Mouse (Mus musculus): ENCODE results near the gene Arhgef3. TPM values are rescaled to one million over a fixed set of nuclear protein-coding genes. Genes with fewer than 3 reads are reported as not detected.

The Arhgef3 gene
- total RNA-seq, 2 experiments from 2014 or later = 5.8 to 6.3 TPM

GRCm38 (mm10) chr14:27349828-27350729, 235.4 kb downstream of the Arhgef3 start:
- ATAC-seq (replicated peaks; ENCODE audit: low FRiP score, poor library complexity, severe bottlenecking) = no peak

- ATAC-seq (replicated peaks; ENCODE audit: low FRiP score, poor library complexity, severe bottlenecking) = no peak
Measured at GRCm38 (mm10) chr14:27351051-27351475, 236.4 kb downstream of the Arhgef3 start.

- no peak for ATAC-seq (replicated peaks; ENCODE audit: low FRiP score, poor library complexity, severe bottlenecking)
Measured at GRCm38 (mm10) chr14:27351476-27352079, 236.9 kb downstream of the Arhgef3 start.

GRCm38 (mm10) chr14:27352470-27352869, 237.8 kb downstream of the Arhgef3 start:
- ATAC-seq (replicated peaks; ENCODE audit: low FRiP score, poor library complexity, severe bottlenecking) = no peak

- ATAC-seq (replicated peaks; ENCODE audit: low FRiP score, poor library complexity, severe bottlenecking) = no peak
Measured at GRCm38 (mm10) chr14:27355151-27355550, 240.5 kb downstream of the Arhgef3 start.

GRCm38 (mm10) chr14:27355937-27356336, 241.2 kb downstream of the Arhgef3 start:
- no peak for ATAC-seq (replicated peaks; ENCODE audit: low FRiP score, poor library complexity, severe bottlenecking)

GRCm38 (mm10) chr14:27357139-27357538, 242.4 kb downstream of the Arhgef3 start:
- no peak for ATAC-seq (replicated peaks; ENCODE audit: low FRiP score, poor library complexity, severe bottlenecking)

GRCm38 (mm10) chr14:27358202-27358601, 243.5 kb downstream of the Arhgef3 start:
- no peak for ATAC-seq (replicated peaks; ENCODE audit: low FRiP score, poor library complexity, severe bottlenecking)

- no peak for ATAC-seq (replicated peaks; ENCODE audit: low FRiP score, poor library complexity, severe bottlenecking)
Measured at GRCm38 (mm10) chr14:27360849-27361248, 246.2 kb downstream of the Arhgef3 start.

GRCm38 (mm10) chr14:27361514-27361913, 246.8 kb downstream of the Arhgef3 start:
- ATAC-seq (replicated peaks; ENCODE audit: low FRiP score, poor library complexity, severe bottlenecking) = no peak

- ATAC-seq (replicated peaks; ENCODE audit: low FRiP score, poor library complexity, severe bottlenecking) = no peak
Measured at GRCm38 (mm10) chr14:27364668-27365257, 250.1 kb downstream of the Arhgef3 start.

- ATAC-seq (replicated peaks; ENCODE audit: low FRiP score, poor library complexity, severe bottlenecking) = no peak
Measured at GRCm38 (mm10) chr14:27367117-27367711, 252.5 kb downstream of the Arhgef3 start.

- no peak for ATAC-seq (replicated peaks; ENCODE audit: low FRiP score, poor library complexity, severe bottlenecking)
Measured at GRCm38 (mm10) chr14:27368619-27369018, 253.9 kb downstream of the Arhgef3 start.

- ATAC-seq (replicated peaks; ENCODE audit: low FRiP score, poor library complexity, severe bottlenecking) = no peak
Measured at GRCm38 (mm10) chr14:27369503-27369902, 254.8 kb downstream of the Arhgef3 start.

- no peak for ATAC-seq (replicated peaks; ENCODE audit: low FRiP score, poor library complexity, severe bottlenecking)
Measured at GRCm38 (mm10) chr14:27371669-27372076, 257.0 kb downstream of the Arhgef3 start.

- ATAC-seq (replicated peaks; ENCODE audit: low FRiP score, poor library complexity, severe bottlenecking) = no peak
Measured at GRCm38 (mm10) chr14:27373498-27373897, 258.8 kb downstream of the Arhgef3 start.

GRCm38 (mm10) chr14:27376115-27376648, 261.5 kb downstream of the Arhgef3 start:
- ATAC-seq (replicated peaks; ENCODE audit: low FRiP score, poor library complexity, severe bottlenecking) = no peak

GRCm38 (mm10) chr14:27378669-27379068, 264.0 kb downstream of the Arhgef3 start:
- ATAC-seq (replicated peaks; ENCODE audit: low FRiP score, poor library complexity, severe bottlenecking) = no peak

GRCm38 (mm10) chr14:27379404-27379803, 264.7 kb downstream of the Arhgef3 start:
- no peak for ATAC-seq (replicated peaks; ENCODE audit: low FRiP score, poor library complexity, severe bottlenecking)

- ATAC-seq (replicated peaks; ENCODE audit: low FRiP score, poor library complexity, severe bottlenecking) = no peak
Measured at GRCm38 (mm10) chr14:27381459-27381858, 266.8 kb downstream of the Arhgef3 start.

Measured in erythroid progenitor cell, adult 5-6 weeks (primary cell).